Mouse (Mus musculus) lung, embryonic 14.5 days (tissue): Measurements from ENCODE around the gene Vwa3b. TPM values are rescaled to one million over a fixed set of nuclear protein-coding genes. Genes with fewer than 3 reads are reported as not detected.

Experiments used
- ATAC-seq: fragments of 200-750 bp; cut with Nextera tagmentation; 2 replicates; pipeline ENCODE4 v1.8.0; 2017; ENCODE audit warnings: mild to moderate bottlenecking, moderate TSS enrichment, moderate library complexity; ENCODE audit not compliant: insufficient read depth
- DNase-seq: peaks from one replicate; pipeline ENCODE4 v3.0.0-alpha.2; 2015
- H3K27ac ChIP-seq: fragments of 300-500 bp; sonication (generic); 2 replicates; pipeline ENCODE4 v1.5.1; 2014; ENCODE audit warnings: low read depth, mild to moderate bottlenecking, moderate library complexity
- H3K27me3 ChIP-seq: fragments of 300-500 bp; sonication (generic); 2 replicates; pipeline ENCODE4 v1.6.1; 2014; ENCODE audit warnings: low read length, control low read depth; ENCODE audit not compliant: insufficient read depth
- H3K36me3 ChIP-seq: fragments of 300-500 bp; sonication (generic); 2 replicates; pipeline ENCODE4 v1.6.1; 2014; ENCODE audit warnings: control low read depth; ENCODE audit not compliant: insufficient read depth
- H3K4me1 ChIP-seq: fragments of 300-500 bp; sonication (generic); 2 replicates; pipeline ENCODE4 v1.6.1; 2014; ENCODE audit warnings: antibody characterized with exemption, control low read depth; ENCODE audit not compliant: insufficient read depth
- H3K4me2 ChIP-seq: fragments of 300-500 bp; sonication (generic); 2 replicates; pipeline ENCODE4 v1.6.1; 2014; ENCODE audit warnings: mild to moderate bottlenecking
- H3K4me3 ChIP-seq: fragments of 300-500 bp; sonication (generic); 2 replicates; pipeline ENCODE4 v1.5.1; 2014; ENCODE audit warnings: low read depth, low read length
- H3K9ac ChIP-seq: fragments of 300-500 bp; sonication (generic); 2 replicates; pipeline ENCODE4 v1.6.1; 2014
- H3K9me3 ChIP-seq: fragments of 300-500 bp; sonication (generic); 2 replicates; pipeline ENCODE4 v1.6.1; 2016; ENCODE audit warnings: low read depth, low read length, control low read depth
- CTCF ChIP-seq: IDR thresholded peaks from 2 replicates; pipeline ENCODE4 v1.5.1; 2016; ENCODE audit warnings: antibody characterized with exemption, low read depth
- WGBS: fragments of 180-500 bp; shearing (Covaris S2); extraction: QIAGEN DNeasy Blood & Tissue Kit; methylation state at CpG from one replicate; pipeline ENCODE4 v1.1.7; 2014; 5-methylcytosine and 5-hydroxymethylcytosine counted together
- polyA plus RNA-seq: library from polyadenylated mRNA; unstranded; fragments of >200 nt; fragmentation: Nextera tagmentation; extraction: Ambion mirVana; gene quantifications from 2 replicates; pipeline ENCODE4 v1.2.1, GENCODE M21; 2014

Vwa3b gene
- polyA plus RNA-seq, 1 experiment from 2014 or later, result not detected

- DNase-seq, result no peak
- H3K4me1 ChIP-seq, result no peaks in the 10 kb centered on the region
- TF ChIP-seq CTCF, result no peak
- no peaks in the 10 kb centered on the region for H3K36me3 ChIP-seq
- no peak overlapping the region for H3K9ac ChIP-seq
- no peaks in the 10 kb centered on the region for H3K27me3 ChIP-seq
- no peak overlapping the region for H3K27ac ChIP-seq
- ATAC-seq, result no peak
- no peak overlapping the region for H3K4me3 ChIP-seq
- WGBS, result 72% methylated on average over 4 of the region's 4 CpGs
- no peaks in the 10 kb centered on the region for H3K9me3 ChIP-seq
- no peak overlapping the region for H3K4me2 ChIP-seq
Measured at GRCm38 (mm10) chr1:37063841-37064240, 37.4 kb downstream of the Vwa3b start.

GRCm38 (mm10) chr1:37065658-37066412 lies 39.4 kb downstream of the Vwa3b start:
- ATAC-seq, result no peak

GRCm38 (mm10) chr1:37075759-37076158 lies 49.4 kb downstream of the Vwa3b start:
- Histone ChIP-seq H3K36me3 (no peaks in the 10 kb centered on the region), H3K9me3 (no peaks in the 10 kb centered on the region), H3K9ac (no peak overlapping the region), H3K4me1 (no peaks in the 10 kb centered on the region), H3K27ac (no peak overlapping the region), H3K4me3 (no peak overlapping the region), H3K4me2 (no peak overlapping the region), H3K27me3 (no peaks in the 10 kb centered on the region)
- WGBS, result 89% methylated on average over 7 of the region's 7 CpGs
- DNase-seq (no peak), ATAC-seq (no peak)
- TF ChIP-seq CTCF, result no peak

More at GRCm38 (mm10) chr1:37065658-37066412, 39.4 kb downstream of the Vwa3b start:
- Histone ChIP-seq H3K4me3 (no peak overlapping the region), H3K36me3 (no peaks in the 10 kb centered on the region), H3K4me2 (no peak overlapping the region), H3K27me3 (no peaks in the 10 kb centered on the region), H3K4me1 (no peaks in the 10 kb centered on the region), H3K9ac (no peak overlapping the region), H3K9me3 (no peaks in the 10 kb centered on the region), H3K27ac (no peak overlapping the region)
- no peak for TF ChIP-seq CTCF
- WGBS, result 81% methylated on average over 11 of the region's 11 CpGs
- DNase-seq, result no peak

- H3K36me3 ChIP-seq, result no peaks in the 10 kb centered on the region
- no peak overlapping the region for H3K9ac ChIP-seq
- H3K9me3 ChIP-seq, result no peaks in the 10 kb centered on the region
- ATAC-seq (no peak), DNase-seq (no peak)
- 70% methylated on average over 9 of the region's 9 CpGs for WGBS
- no peak overlapping the region for H3K27ac ChIP-seq
- no peak overlapping the region for H3K4me3 ChIP-seq
- H3K27me3 ChIP-seq, result no peaks in the 10 kb centered on the region
- TF ChIP-seq CTCF, result no peak
- no peak overlapping the region for H3K4me2 ChIP-seq
- no peaks in the 10 kb centered on the region for H3K4me1 ChIP-seq
Measured at GRCm38 (mm10) chr1:37077266-37077665, 50.9 kb downstream of the Vwa3b start.

GRCm38 (mm10) chr1:37077955-37078549 lies 51.7 kb downstream of the Vwa3b start:
- WGBS, result 67% methylated on average over 14 of the region's 14 CpGs
- no peaks in the 10 kb centered on the region for H3K4me1 ChIP-seq
- no peak overlapping the region for H3K27ac ChIP-seq
- TF ChIP-seq CTCF, result no peak
- no peak overlapping the region for H3K4me2 ChIP-seq
- H3K4me3 ChIP-seq, result no peak overlapping the region
- H3K27me3 ChIP-seq, result no peaks in the 10 kb centered on the region
- no peaks in the 10 kb centered on the region for H3K36me3 ChIP-seq
- no peaks in the 10 kb centered on the region for H3K9me3 ChIP-seq
- ATAC-seq, result no peak
- DNase-seq, result no peak
- H3K9ac ChIP-seq, result no peak overlapping the region

GRCm38 (mm10) chr1:37080442-37080841 lies 54.0 kb downstream of the Vwa3b start:
- no peak overlapping the region for H3K4me2 ChIP-seq
- H3K4me3 ChIP-seq, result no peak overlapping the region
- WGBS, result 81% methylated on average over 4 of the region's 4 CpGs
- no peaks in the 10 kb centered on the region for H3K9me3 ChIP-seq
- TF ChIP-seq CTCF, result no peak
- no peak for DNase-seq
- no peaks in the 10 kb centered on the region for H3K4me1 ChIP-seq
- ATAC-seq, result no peak
- H3K9ac ChIP-seq, result no peak overlapping the region
- H3K36me3 ChIP-seq, result no peaks in the 10 kb centered on the region
- no peaks in the 10 kb centered on the region for H3K27me3 ChIP-seq
- no peak overlapping the region for H3K27ac ChIP-seq

- H3K9me3 ChIP-seq, result no peaks in the 10 kb centered on the region
- H3K4me2 ChIP-seq, result no peak overlapping the region
- no peak for DNase-seq
- H3K4me3 ChIP-seq, result no peak overlapping the region
- H3K4me1 ChIP-seq, result no peaks in the 10 kb centered on the region
- H3K36me3 ChIP-seq, result no peaks in the 10 kb centered on the region
- ATAC-seq, result no peak
- no peaks in the 10 kb centered on the region for H3K27me3 ChIP-seq
- no peak overlapping the region for H3K27ac ChIP-seq
- WGBS, result 75% methylated on average over 12 of the region's 12 CpGs
- no peak for TF ChIP-seq CTCF
- H3K9ac ChIP-seq, result no peak overlapping the region
Measured at GRCm38 (mm10) chr1:37081376-37082214, 55.2 kb downstream of the Vwa3b start.
